Mouse (Mus musculus): ENCODE results near the gene Casp14. TPM values are rescaled to one million over a fixed set of nuclear protein-coding genes. Genes with fewer than 3 reads are reported as not detected.
A peak's percentile ranks its signal among the peaks of the same experiment; 100 is the strongest.

Casp14 gene
- not detected for total RNA-seq (2021)
- long read RNA-seq, experiment 1 = 0 reads
- long read RNA-seq, experiment 2 = 0 reads

GRCm38 (mm10) chr10:78718056-78718455, at the start of gene Casp14:
Gene Casp14, minus strand, starts transcription at chr10:78718294.
- Histone ChIP-seq H3K4me3 (no peak within 1 kb of the TSS), H3K27ac (no peak within 1 kb of the TSS)
- DNase-seq (ENCODE audit: extremely low spot score in 1 of 2, low spot score in 2 of 2) = no peak
- intact Hi-C loops (cut with DNase I) = no loop called here
- no peak for TF ChIP-seq CTCF (IDR thresholded peaks at IDR 0.05)

DNA sequence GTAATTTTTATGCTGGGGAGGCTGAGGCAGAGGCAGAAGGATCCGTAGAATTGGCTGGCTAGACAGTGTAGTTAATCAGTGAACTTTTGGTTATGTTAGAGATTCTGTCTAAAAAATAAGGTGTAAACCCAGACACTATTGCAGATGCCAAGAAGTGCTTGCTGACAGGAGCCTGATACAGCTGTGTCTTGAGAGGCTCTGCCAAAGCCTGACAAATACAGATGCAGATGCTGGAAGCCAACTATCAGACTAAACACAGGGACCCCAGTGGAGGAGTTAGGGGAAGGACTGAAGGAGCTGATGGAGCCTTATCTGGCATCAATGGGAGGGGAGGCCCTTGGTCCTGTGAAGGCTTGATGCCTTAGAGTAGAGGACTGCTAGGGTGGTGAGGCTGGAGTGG, 47.5 kb upstream of the Casp14 start:
- no peak for DNase-seq (ENCODE audit: extremely low spot score in 1 of 2, low spot score in 2 of 2)
- Histone ChIP-seq H3K27ac (no peak overlapping the region), H3K4me3 (no peak overlapping the region)
- TF ChIP-seq CTCF (IDR thresholded peaks at IDR 0.05) = no peak
- intact Hi-C loops (cut with DNase I) = no loop called here

- intact Hi-C loops (cut with DNase I) = loop anchor here (1.0 to 10.0 kb wide), 2 partner anchors 360 to 909 kb away; partner anchors contain the start of genes Madcam1 and Tpgs1
- TF ChIP-seq CTCF (IDR thresholded peaks at IDR 0.05) = peak; percentile 100
- H3K27ac ChIP-seq = no peak overlapping the region
These were observed 37.9 kb upstream of the Casp14 start for GRCm38 (mm10) chr10:78756021-78756420.

DNA sequence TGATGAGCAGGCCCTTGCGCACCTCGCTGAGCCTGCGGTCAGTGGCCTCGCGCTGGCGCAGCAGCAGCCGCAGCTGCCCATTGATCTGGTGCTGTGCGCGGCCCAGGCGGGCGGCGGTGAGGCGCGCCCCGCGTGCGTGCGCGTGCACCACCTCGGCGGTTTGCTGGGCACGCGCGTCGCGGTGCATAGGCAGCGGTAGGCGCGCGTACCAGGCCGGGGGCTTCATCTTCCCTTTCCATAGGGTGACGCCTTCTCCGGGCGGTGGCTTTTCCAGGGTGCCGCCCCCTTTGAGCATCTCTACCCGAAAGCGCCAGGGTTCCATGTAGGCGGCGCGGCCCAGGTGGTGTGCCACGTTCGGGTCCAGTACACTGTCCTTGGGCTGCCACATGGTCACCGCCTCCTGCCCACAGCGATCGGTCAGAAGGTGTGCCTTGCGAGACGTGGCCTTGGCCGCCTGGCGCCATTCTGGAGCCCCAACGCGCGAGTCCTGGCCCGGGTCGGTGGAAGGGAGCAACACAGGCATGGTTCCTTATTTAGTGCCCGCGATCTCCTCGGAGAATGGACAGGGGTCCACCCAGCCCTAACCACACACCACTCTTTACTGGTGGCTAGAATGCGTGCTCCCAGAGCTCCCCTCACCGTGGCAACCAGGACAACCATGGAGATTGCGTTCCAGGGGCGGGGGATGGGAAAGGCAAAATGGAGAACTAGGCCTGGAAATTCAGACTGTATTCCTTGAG, 34.5 kb upstream of the Casp14 start, which contains the start of gene Ccdc105:
Gene Ccdc105 (minus strand): TSS at position 614 of the 740 bp plus-strand sequence.
- Histone ChIP-seq H3K4me3 (peak within 1 kb of the TSS; percentile 60), H3K27ac (peak within 1 kb of the TSS; percentile 92)
- DNase-seq (ENCODE audit: extremely low spot score in 1 of 2, low spot score in 2 of 2) = peak; percentile 80 to 84
- intact Hi-C loops (cut with DNase I) = loop anchor here (5.0 to 10.0 kb wide), 2 partner anchors 345 to 912 kb away; partner anchors contain the start of genes 2610008E11Rik, Madcam1 and Tpgs1
- no peak for TF ChIP-seq CTCF (IDR thresholded peaks at IDR 0.05)

More at GRCm38 (mm10) chr10:78756021-78756420, 37.9 kb upstream of the Casp14 start:
- no peak overlapping the region for H3K4me3 ChIP-seq
- DNase-seq (ENCODE audit: extremely low spot score in 1 of 2, low spot score in 2 of 2) = peak; percentile 80 to 83

DNA sequence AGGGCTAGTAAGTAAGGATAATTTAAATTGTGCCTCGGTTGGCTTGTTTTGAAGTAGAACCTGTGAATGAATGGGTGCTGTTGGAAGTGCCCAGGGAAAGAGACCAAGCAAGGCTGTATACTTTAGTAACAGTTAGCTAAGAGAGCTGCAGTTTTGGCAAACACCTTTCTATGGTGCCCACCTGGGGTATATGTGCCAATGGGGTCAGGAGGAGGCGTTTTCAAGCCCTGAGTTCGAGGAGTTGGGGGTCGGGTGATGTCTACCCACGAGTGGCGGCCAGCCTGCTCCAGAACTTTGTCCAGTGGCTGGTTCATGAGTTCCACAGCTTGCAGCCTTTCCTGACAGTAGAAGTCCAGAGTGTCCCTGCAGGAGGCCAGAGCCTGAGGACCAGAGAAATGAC, 30.9 kb upstream of the Casp14 start:
- DNase-seq (ENCODE audit: extremely low spot score in 1 of 2, low spot score in 2 of 2) = no peak
- TF ChIP-seq CTCF (IDR thresholded peaks at IDR 0.05) = no peak

GRCm38 (mm10) chr10:78748161-78748560, 30.1 kb upstream of the Casp14 start:
- DNase-seq (ENCODE audit: extremely low spot score in 1 of 2, low spot score in 2 of 2) = no peak
- H3K4me3 ChIP-seq = no peak overlapping the region
- intact Hi-C loops (cut with DNase I) = loop anchor here (5.0 kb wide), 1 partner anchor 116 kb away; no protein-coding TSS in a partner anchor
- no peak overlapping the region for H3K27ac ChIP-seq
- TF ChIP-seq CTCF (IDR thresholded peaks at IDR 0.05) = no peak

More for the DNA sequence above, 30.9 kb upstream of the Casp14 start:
- Histone ChIP-seq H3K4me3 (no peak overlapping the region), H3K27ac (no peak overlapping the region)
- intact Hi-C loops (cut with DNase I) = loop anchor here (5.0 kb wide), 1 partner anchor 117 kb away; no protein-coding TSS in a partner anchor

- intact Hi-C loops (cut with DNase I) = loop anchor here (5.0 kb wide), 1 partner anchor 115 kb away; no protein-coding TSS in a partner anchor
- TF ChIP-seq CTCF (IDR thresholded peaks at IDR 0.05) = no peak
- peak; percentile 25 to 41 for DNase-seq (ENCODE audit: extremely low spot score in 1 of 2, low spot score in 2 of 2)
- Histone ChIP-seq H3K4me3 (peak overlapping the region; percentile 42), H3K27ac (peak overlapping the region; percentile 50)
These were observed 29.1 kb upstream of the Casp14 start for GRCm38 (mm10) chr10:78747035-78747721.

DNA sequence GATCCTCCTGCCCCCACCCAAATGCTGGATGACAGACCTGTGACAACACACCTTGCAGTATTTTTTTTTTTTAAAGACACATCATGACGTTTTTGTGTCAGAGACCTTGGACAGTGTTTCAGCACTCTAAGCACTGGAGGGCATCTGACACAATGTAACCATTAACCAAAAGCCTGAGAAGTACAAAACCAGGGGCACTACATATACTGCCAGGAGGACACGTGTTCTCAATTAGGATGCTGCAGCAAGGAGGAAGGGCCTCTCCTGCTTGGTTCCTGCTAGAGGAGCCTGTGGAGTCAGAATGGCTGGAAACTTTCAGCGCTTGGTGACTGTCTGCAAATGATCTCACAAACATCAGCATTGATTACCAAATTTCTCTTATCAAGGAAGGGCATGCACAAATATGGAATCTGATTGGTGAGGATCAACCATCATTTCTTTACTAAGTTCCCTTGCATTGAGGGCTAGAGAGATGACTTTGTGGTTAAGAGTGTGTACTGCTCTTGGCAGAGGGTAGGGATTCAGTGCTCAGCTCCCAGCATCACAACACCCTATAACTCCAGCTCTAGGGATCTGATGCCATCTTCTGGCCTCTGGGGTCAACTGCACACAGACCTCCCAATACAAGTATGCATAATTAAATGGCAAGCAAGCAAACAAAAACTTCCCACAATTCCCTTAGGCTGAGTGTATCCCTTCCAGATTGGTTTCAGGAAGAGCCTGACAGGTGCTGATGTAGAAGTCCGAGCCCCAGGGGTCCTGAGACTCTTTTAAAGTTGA, 27.5 kb upstream of the Casp14 start:
- no peak overlapping the region for H3K4me3 ChIP-seq
- intact Hi-C loops (cut with DNase I) = loop anchor here (5.0 kb wide), 1 partner anchor 113 kb away; no protein-coding TSS in a partner anchor
- no peak for DNase-seq (ENCODE audit: extremely low spot score in 1 of 2, low spot score in 2 of 2)
- no peak overlapping the region for H3K27ac ChIP-seq
- peak; percentile 13 for TF ChIP-seq CTCF (IDR thresholded peaks at IDR 0.05)

DNA sequence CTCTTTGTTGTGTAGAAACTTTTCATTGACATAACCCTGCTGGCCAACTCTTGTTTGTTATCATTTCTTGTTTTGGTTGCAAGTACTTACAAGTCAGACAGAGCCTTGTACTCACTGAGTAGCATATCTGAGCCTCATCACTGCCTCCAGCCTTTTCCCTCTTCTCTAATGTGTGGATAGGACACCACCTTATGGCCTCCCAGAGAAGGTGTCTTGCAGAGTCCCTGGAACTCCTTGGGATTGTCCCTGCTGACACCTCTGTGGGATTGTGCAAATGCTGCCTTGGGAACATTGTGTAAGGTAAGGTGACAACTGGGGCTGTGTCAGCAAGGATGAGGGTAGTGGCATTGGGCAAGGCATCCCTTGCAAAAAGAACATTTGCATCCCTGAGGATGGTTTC, 25.6 kb upstream of the Casp14 start:
- TF ChIP-seq CTCF (IDR thresholded peaks at IDR 0.05) = no peak; the same call in 1 of the 2 replicates
- DNase-seq (ENCODE audit: extremely low spot score in 1 of 2, low spot score in 2 of 2) = no peak
- H3K4me3 ChIP-seq = no peak overlapping the region
- intact Hi-C loops (cut with DNase I) = no loop called here
- H3K27ac ChIP-seq = no peak overlapping the region

DNA sequence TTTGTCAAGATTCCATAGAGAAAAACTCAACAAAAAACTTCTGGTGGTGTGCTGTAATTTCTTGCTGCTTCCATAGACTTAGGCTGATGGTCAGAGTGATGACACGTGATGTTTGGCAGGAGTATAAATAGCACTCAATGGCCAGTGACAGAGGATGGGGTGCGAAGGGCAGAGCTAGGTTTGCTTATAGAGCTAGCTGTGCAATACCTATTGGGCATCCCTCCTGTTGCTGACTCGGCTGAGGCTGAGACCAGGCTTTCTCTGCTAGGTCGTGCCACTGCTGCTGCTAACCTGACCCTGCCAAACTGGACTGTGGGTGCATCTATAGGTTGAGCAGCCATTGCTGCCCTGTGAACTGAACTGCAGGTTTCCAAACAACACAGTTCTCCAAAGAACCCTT, 21.7 kb upstream of the Casp14 start:
- no peak for DNase-seq (ENCODE audit: extremely low spot score in 1 of 2, low spot score in 2 of 2)
- intact Hi-C loops (cut with DNase I) = no loop called here
- no peak for TF ChIP-seq CTCF (IDR thresholded peaks at IDR 0.05)
- no peak overlapping the region for H3K27ac ChIP-seq
- no peak overlapping the region for H3K4me3 ChIP-seq

DNA sequence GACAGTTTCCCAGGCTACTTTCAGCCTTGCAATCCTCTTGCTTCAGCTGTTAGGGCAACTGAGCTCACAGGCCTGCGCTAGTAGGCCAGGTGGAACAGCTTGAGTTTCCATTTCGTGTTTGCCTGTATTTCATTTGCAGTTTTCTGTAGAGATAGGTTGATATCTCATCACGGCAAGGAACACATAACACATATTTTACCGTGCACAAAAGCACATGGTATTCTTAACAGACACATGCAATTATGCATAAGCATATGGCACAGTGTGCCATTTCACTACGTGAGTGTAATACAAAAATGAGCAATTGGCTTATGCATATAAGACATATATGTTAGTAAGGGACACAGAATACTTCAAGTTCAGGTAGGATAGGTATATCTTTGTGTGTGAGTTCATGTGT, 9.8 kb upstream of the Casp14 start:
- DNase-seq (ENCODE audit: extremely low spot score in 1 of 2, low spot score in 2 of 2) = no peak
- intact Hi-C loops (cut with DNase I) = loop anchor here (10.0 kb wide), 1 partner anchor 213 kb away; the partner anchor contains the start of gene Olfr1358
- Histone ChIP-seq H3K27ac (no peak overlapping the region), H3K4me3 (no peak overlapping the region)
- no peak for TF ChIP-seq CTCF (IDR thresholded peaks at IDR 0.05)
